Mouse (Mus musculus) thymus, adult 2 months (tissue): ENCODE data around the gene Aars. TPM values are rescaled to one million over a fixed set of nuclear protein-coding genes. Genes with fewer than 3 reads are reported as not detected.
A peak's percentile ranks its signal among the peaks of the same experiment; 100 is the strongest.

Experiments used
- DNase-seq: peaks from one replicate; pipeline ENCODE4 v3.0.0; 2021
- H3K27ac ChIP-seq: fragments of 200-500 bp; 2 replicates; pipeline ENCODE4 v1.5.1; 2012; ENCODE audit warnings: low read length, control low read depth; ENCODE audit not compliant: control insufficient read depth, insufficient read depth
- H3K27me3 ChIP-seq: fragments of 200-500 bp; 2 replicates; pipeline ENCODE4 v1.6.1; 2012; ENCODE audit warnings: mild to moderate bottlenecking, low read length, moderate library complexity, mixed read lengths; ENCODE audit not compliant: control insufficient read depth, insufficient read depth
- H3K36me3 ChIP-seq: fragments of 200-500 bp; 2 replicates; pipeline ENCODE4 v1.6.1; 2012; ENCODE audit warnings: mild to moderate bottlenecking, low read length, moderate library complexity; ENCODE audit not compliant: control insufficient read depth, insufficient read depth
- H3K4me1 ChIP-seq: fragments of 200-500 bp; replicated peaks from 2 replicates; pipeline ENCODE4 v1.6.1; 2012; ENCODE audit warnings: low read length; ENCODE audit not compliant: control insufficient read depth, insufficient read depth
- H3K4me3 ChIP-seq: fragments of 200-500 bp; 2 replicates; pipeline ENCODE4 v1.5.1; 2012; ENCODE audit warnings: mild to moderate bottlenecking, low read length, control low read depth, moderate library complexity; ENCODE audit not compliant: control insufficient read depth, insufficient read depth
- CTCF ChIP-seq: fragments of 200-500 bp; IDR thresholded peaks from 2 replicates; pipeline ENCODE4 v1.5.1; 2012; ENCODE audit warnings: mild to moderate bottlenecking, control low read depth, low read length, moderate library complexity, borderline replicate concordance; ENCODE audit not compliant: control insufficient read depth, poor library complexity, insufficient read depth; ENCODE audit errors: extremely low read depth
- POLR2A ChIP-seq: fragments of 200-500 bp; IDR thresholded peaks from 2 replicates; pipeline ENCODE4 v1.6.1; 2012; ENCODE audit warnings: mild to moderate bottlenecking, low read length, control low read depth, moderate library complexity; ENCODE audit not compliant: control insufficient read depth, poor library complexity, insufficient read depth; ENCODE audit errors: extremely low read depth
- WGBS: fragments of 180-500 bp; shearing (Covaris S2); methylation state at CpG from one replicate; pipeline ENCODE4 v1.1.7; 2018; 5-methylcytosine and 5-hydroxymethylcytosine counted together
- polyA plus RNA-seq: library from polyadenylated mRNA; depleted of rRNA; stranded (reverse); fragments of >200 nt; gene quantifications from 2 replicates; pipeline ENCODE4 v1.2.3, GENCODE M21; 2012

The Aars gene
- polyA plus RNA-seq, 1 experiment, result 27.4 TPM

- peak; percentile 90 for DNase-seq
- peak within 1 kb of the TSS; percentile 92 for H3K4me3 ChIP-seq
- 2% methylated on average over 68 of the region's 68 CpGs for WGBS
Observed at GRCm38 (mm10) chr8:111056158-111056663, 23.3 kb downstream of the Aars start, which contains the start of gene Exosc6. Exosc6 (plus strand) TSS chr8:111056339.

DNA sequence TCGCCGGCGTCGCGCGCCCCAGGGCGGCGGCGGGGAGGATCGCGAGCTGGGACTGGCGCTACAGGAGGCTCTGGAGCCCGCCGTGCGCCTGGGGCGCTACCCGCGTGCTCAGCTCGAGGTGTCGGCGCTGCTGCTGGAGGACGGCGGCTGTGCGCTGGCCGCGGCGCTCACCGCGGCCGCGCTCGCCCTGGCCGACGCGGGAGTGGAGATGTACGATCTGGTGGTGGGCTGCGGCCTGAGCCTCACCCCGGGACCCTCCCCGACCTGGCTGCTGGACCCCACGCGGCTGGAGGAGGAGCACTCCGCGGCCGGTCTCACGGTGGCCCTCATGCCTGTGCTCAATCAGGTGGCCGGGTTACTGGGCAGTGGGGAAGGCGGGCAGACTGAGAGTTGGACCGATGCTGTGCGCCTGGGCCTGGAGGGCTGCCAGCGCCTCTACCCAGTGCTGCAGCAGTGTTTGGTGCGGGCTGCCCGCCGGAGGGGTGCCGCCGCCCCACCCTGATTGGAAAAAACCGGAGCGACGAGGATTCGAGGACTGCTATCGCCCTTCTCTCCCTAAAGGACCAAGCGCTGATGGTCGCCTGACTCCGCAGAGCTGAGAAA lies 23.8 kb downstream of the Aars start:
- Histone ChIP-seq H3K27me3 (no peaks in the 10 kb centered on the region), H3K27ac (no peak overlapping the region), H3K36me3 (peaks cover 21% of the 10 kb centered on the region), H3K4me3 (peak overlapping the region; percentile 92), H3K4me1 (peaks cover 8% of the 10 kb centered on the region)
- DNase-seq, result no peak
- TF ChIP-seq POLR2A (no peak), CTCF (peak; percentile 36; the same call in 1 of the 2 replicates)
- WGBS, result 1% methylated on average over 63 of the region's 63 CpGs

More at GRCm38 (mm10) chr8:111056158-111056663, 23.3 kb downstream of the Aars start, which contains the start of gene Exosc6:
- peaks cover 5% of the 10 kb centered on the region for H3K4me1 ChIP-seq
- no peak within 1 kb of the TSS for H3K27ac ChIP-seq
- peaks cover 21% of the 10 kb centered on the region for H3K36me3 ChIP-seq
- H3K27me3 ChIP-seq, result no peaks in the 10 kb centered on the region
- peak; percentile 48 for TF ChIP-seq POLR2A
- TF ChIP-seq CTCF, result peak; percentile 85

- 94% methylated on average over 2 of the region's 2 CpGs for WGBS
- Histone ChIP-seq H3K27me3 (no peaks in the 10 kb centered on the region), H3K4me3 (no peak overlapping the region), H3K4me1 (peaks cover 12% of the 10 kb centered on the region), H3K27ac (no peak overlapping the region), H3K36me3 (peaks cover 12% of the 10 kb centered on the region)
- DNase-seq, result no peak
- TF ChIP-seq CTCF (no peak), POLR2A (no peak)
Observed at GRCm38 (mm10) chr8:111058946-111059572, 26.1 kb downstream of the Aars start.

- Histone ChIP-seq H3K4me3 (peak overlapping the region; percentile 91), H3K4me1 (peaks cover 12% of the 10 kb centered on the region), H3K36me3 (no peaks in the 10 kb centered on the region), H3K27me3 (no peaks in the 10 kb centered on the region), H3K27ac (no peak overlapping the region)
- no peak for TF ChIP-seq CTCF
- no peak for TF ChIP-seq POLR2A
- no peak for DNase-seq
- WGBS, result 1% methylated on average over 14 of the region's 14 CpGs
Observed at GRCm38 (mm10) chr8:111061688-111062071, 28.7 kb downstream of the Aars start.

- H3K27me3 ChIP-seq, result no peaks in the 10 kb centered on the region
- H3K27ac ChIP-seq, result no peak overlapping the region
- H3K4me1 ChIP-seq, result peaks cover 8% of the 10 kb centered on the region
- H3K36me3 ChIP-seq, result no peaks in the 10 kb centered on the region
- no peak for TF ChIP-seq POLR2A
- TF ChIP-seq CTCF, result no peak
- peak; percentile 86 for DNase-seq
- WGBS, result under 1% methylated on average over 27 of the region's 27 CpGs
- peak overlapping the region; percentile 91 for H3K4me3 ChIP-seq
Observed at GRCm38 (mm10) chr8:111062072-111062757, 29.3 kb downstream of the Aars start.

- peaks cover 7% of the 10 kb centered on the region; the same call in 1 of the 2 replicates for H3K4me1 ChIP-seq
- TF ChIP-seq POLR2A, result no peak
- no peak for TF ChIP-seq CTCF
- DNase-seq, result no peak
- H3K27ac ChIP-seq, result no peak overlapping the region
- no peaks in the 10 kb centered on the region for H3K36me3 ChIP-seq
- H3K27me3 ChIP-seq, result no peaks in the 10 kb centered on the region
- 76% methylated on average over 2 of the region's 2 CpGs for WGBS
- no peak overlapping the region for H3K4me3 ChIP-seq
Observed at GRCm38 (mm10) chr8:111062893-111063292, 29.9 kb downstream of the Aars start.
